Mouse (Mus musculus): ENCODE data around the gene Gm49405. TPM values are rescaled to one million over a fixed set of nuclear protein-coding genes. Genes with fewer than 3 reads are reported as not detected.

Gm49405 gene
- polyA plus RNA-seq, 1 experiment from 2014 or later, result 1.8 TPM

DNA sequence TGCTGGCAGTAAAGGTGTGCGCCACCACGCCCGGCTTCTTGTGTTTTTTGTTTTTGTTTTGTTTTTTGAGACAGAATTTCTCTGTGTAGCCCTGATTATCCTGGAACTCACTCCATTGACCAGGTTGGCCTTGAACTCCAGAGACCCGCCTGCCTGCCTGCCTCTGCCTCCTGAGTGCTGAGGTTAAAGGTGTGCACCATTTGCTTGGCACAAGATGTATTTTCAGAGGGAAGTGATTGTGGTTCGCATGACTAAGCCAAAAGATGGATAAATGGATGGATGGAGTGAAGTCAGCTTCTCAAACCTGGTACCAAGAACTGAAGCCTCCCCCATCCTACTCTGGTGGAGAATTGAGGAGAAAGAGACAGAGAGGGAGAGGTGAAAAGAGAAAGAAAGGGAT lies 54.2 kb downstream of the Gm49405 start:
- no peak for ATAC-seq (ENCODE audit: insufficient read depth, low FRiP score, low TSS enrichment)
- Histone ChIP-seq H3K4me2 (ENCODE audit: low read depth) (no peak overlapping the region), H3K9me3 (ENCODE audit: control insufficient read depth, low read length) (no peaks in the 10 kb centered on the region), H3K27ac (ENCODE audit: low read depth, low read length) (no peak overlapping the region), H3K4me3 (ENCODE audit: low read depth, low read length) (no peak overlapping the region), H3K9ac (ENCODE audit: low read length) (no peak overlapping the region), H3K27me3 (ENCODE audit: control insufficient read depth, insufficient read depth, low read length) (no peaks in the 10 kb centered on the region), H3K36me3 (ENCODE audit: control insufficient read depth, insufficient read depth, low read length) (no peaks in the 10 kb centered on the region), H3K4me1 (ENCODE audit: control insufficient read depth, insufficient read depth, low read length) (no peaks in the 10 kb centered on the region)
- no peak for DNase-seq (ENCODE audit: low spot score)
- 89% methylated on average over 5 of the region's 5 CpGs for WGBS

Other genes starting within 250 kb of the Gm49405 start
- gene Kmt5b, start 233.2 kb upstream of the Gm49405 start, polyA plus RNA-seq (2014; fragmentation: Nextera tagmentation; extraction: Ambion mirVana), result 40.7 and 42.0 TPM in 2 replicates
- gene Chka, start 148.9 kb upstream of the Gm49405 start, polyA plus RNA-seq (2014; fragmentation: Nextera tagmentation; extraction: Ambion mirVana), result 54.4 and 59.5 TPM in 2 replicates
- gene Tcirg1, start 93.5 kb upstream of the Gm49405 start, polyA plus RNA-seq (2014; fragmentation: Nextera tagmentation; extraction: Ambion mirVana), result 17.3 TPM in 2 replicates
- 258 and 266 TPM in 2 replicates for gene Ndufs8, start 87.9 kb upstream of the Gm49405 start, polyA plus RNA-seq (2014; fragmentation: Nextera tagmentation; extraction: Ambion mirVana)
- gene Aldh3b1, start 70.8 kb upstream of the Gm49405 start, polyA plus RNA-seq (2014; fragmentation: Nextera tagmentation; extraction: Ambion mirVana), result 0.65 and 0.73 TPM in 2 replicates
- gene Unc93b1, start 65.4 kb upstream of the Gm49405 start, polyA plus RNA-seq (2014; fragmentation: Nextera tagmentation; extraction: Ambion mirVana), result 5.3 and 7.1 TPM in 2 replicates
- gene Aldh3b3, start 42.0 kb upstream of the Gm49405 start, polyA plus RNA-seq (2014; fragmentation: Nextera tagmentation; extraction: Ambion mirVana), result not detected in 2 replicates
- 0.86 and 1.1 TPM in 2 replicates for gene Aldh3b2, start 28.3 kb upstream of the Gm49405 start, polyA plus RNA-seq (2014; fragmentation: Nextera tagmentation; extraction: Ambion mirVana)
- 2.4 and 3.2 TPM in 2 replicates for gene Acy3, start 14.1 kb upstream of the Gm49405 start, polyA plus RNA-seq (2014; fragmentation: Nextera tagmentation; extraction: Ambion mirVana)
- gene Tbx10, start 7.9 kb upstream of the Gm49405 start, polyA plus RNA-seq (2014; fragmentation: Nextera tagmentation; extraction: Ambion mirVana), result 0.22 TPM in 1 of 2 replicates, not detected in the other
- gene Nudt8, start within 50 bp of the Gm49405 start, polyA plus RNA-seq (2014; fragmentation: Nextera tagmentation; extraction: Ambion mirVana), result 20.6 and 20.8 TPM in 2 replicates
- 2.7 and 2.8 TPM in 2 replicates for gene Doc2g, start 2.7 kb downstream of the Gm49405 start, polyA plus RNA-seq (2014; fragmentation: Nextera tagmentation; extraction: Ambion mirVana)
- gene Ndufv1, start 12.2 kb downstream of the Gm49405 start, polyA plus RNA-seq (2014; fragmentation: Nextera tagmentation; extraction: Ambion mirVana), result 207 and 208 TPM in 2 replicates
- gene Gstp1, start 37.4 kb downstream of the Gm49405 start, polyA plus RNA-seq (2014; fragmentation: Nextera tagmentation; extraction: Ambion mirVana), result 361 TPM in 2 replicates
- gene Gstp2, start 45.4 kb downstream of the Gm49405 start, polyA plus RNA-seq (2014; fragmentation: Nextera tagmentation; extraction: Ambion mirVana), result 0.68 and 1.2 TPM in 2 replicates
- not detected in 2 replicates for gene Gstp3, start 58.9 kb downstream of the Gm49405 start, polyA plus RNA-seq (2014; fragmentation: Nextera tagmentation; extraction: Ambion mirVana)
- not detected in 2 replicates for gene Cabp2, start 81.0 kb downstream of the Gm49405 start, polyA plus RNA-seq (2014; fragmentation: Nextera tagmentation; extraction: Ambion mirVana)
- 81.3 and 86.7 TPM in 2 replicates for gene Cdk2ap2, start 96.6 kb downstream of the Gm49405 start, polyA plus RNA-seq (2014; fragmentation: Nextera tagmentation; extraction: Ambion mirVana)
- 9.9 and 13.1 TPM in 2 replicates for gene Pitpnm1, start 99.4 kb downstream of the Gm49405 start, polyA plus RNA-seq (2014; fragmentation: Nextera tagmentation; extraction: Ambion mirVana)
- gene Aip, start 125.2 kb downstream of the Gm49405 start, polyA plus RNA-seq (2014; fragmentation: Nextera tagmentation; extraction: Ambion mirVana), result 68.4 and 77.6 TPM in 2 replicates
- not detected in 2 replicates for gene Gpr152, start 139.2 kb downstream of the Gm49405 start, polyA plus RNA-seq (2014; fragmentation: Nextera tagmentation; extraction: Ambion mirVana)
- 0.11 TPM in 1 of 2 replicates, not detected in the other for gene Cabp4, start 143.4 kb downstream of the Gm49405 start, polyA plus RNA-seq (2014; fragmentation: Nextera tagmentation; extraction: Ambion mirVana)
- gene Coro1b, start 148.0 kb downstream of the Gm49405 start, polyA plus RNA-seq (2014; fragmentation: Nextera tagmentation; extraction: Ambion mirVana), result 128 TPM in 2 replicates
- 0.92 and 1.8 TPM in 2 replicates for gene Ptprcap, start 153.0 kb downstream of the Gm49405 start, polyA plus RNA-seq (2014; fragmentation: Nextera tagmentation; extraction: Ambion mirVana)
- 52.6 and 52.7 TPM in 2 replicates for gene Rps6kb2, start 162.7 kb downstream of the Gm49405 start, polyA plus RNA-seq (2014; fragmentation: Nextera tagmentation; extraction: Ambion mirVana)
- 2.9 and 3.8 TPM in 2 replicates for gene Carns1, start 174.9 kb downstream of the Gm49405 start, polyA plus RNA-seq (2014; fragmentation: Nextera tagmentation; extraction: Ambion mirVana)
- 0.68 and 1.1 TPM in 2 replicates for gene Tbc1d10c, start 190.7 kb downstream of the Gm49405 start, polyA plus RNA-seq (2014; fragmentation: Nextera tagmentation; extraction: Ambion mirVana)
- gene Ppp1ca, start 191.4 kb downstream of the Gm49405 start, polyA plus RNA-seq (2014; fragmentation: Nextera tagmentation; extraction: Ambion mirVana), result 928 and 939 TPM in 2 replicates
- gene Rad9a, start 201.0 kb downstream of the Gm49405 start, polyA plus RNA-seq (2014; fragmentation: Nextera tagmentation; extraction: Ambion mirVana), result 39.1 and 45.8 TPM in 2 replicates
- 0.81 and 1.7 TPM in 2 replicates for gene Clcf1, start 213.6 kb downstream of the Gm49405 start, polyA plus RNA-seq (2014; fragmentation: Nextera tagmentation; extraction: Ambion mirVana)
- not detected in 2 replicates for gene AC109138.7, start 213.7 kb downstream of the Gm49405 start, polyA plus RNA-seq (2014; fragmentation: Nextera tagmentation; extraction: Ambion mirVana)
- gene Pold4, start 231.3 kb downstream of the Gm49405 start, polyA plus RNA-seq (2014; fragmentation: Nextera tagmentation; extraction: Ambion mirVana), result 14.7 and 15.2 TPM in 2 replicates

Measured in neural tube, embryonic 11.5 days (tissue).